Mouse (Mus musculus): ENCODE measurements around the gene Pea15a. TPM values are rescaled to one million over a fixed set of nuclear protein-coding genes. Genes with fewer than 3 reads are reported as not detected.

The Pea15a gene
- polyA plus RNA-seq, 1 experiment from 2014 or later, result 350 TPM

DNA sequence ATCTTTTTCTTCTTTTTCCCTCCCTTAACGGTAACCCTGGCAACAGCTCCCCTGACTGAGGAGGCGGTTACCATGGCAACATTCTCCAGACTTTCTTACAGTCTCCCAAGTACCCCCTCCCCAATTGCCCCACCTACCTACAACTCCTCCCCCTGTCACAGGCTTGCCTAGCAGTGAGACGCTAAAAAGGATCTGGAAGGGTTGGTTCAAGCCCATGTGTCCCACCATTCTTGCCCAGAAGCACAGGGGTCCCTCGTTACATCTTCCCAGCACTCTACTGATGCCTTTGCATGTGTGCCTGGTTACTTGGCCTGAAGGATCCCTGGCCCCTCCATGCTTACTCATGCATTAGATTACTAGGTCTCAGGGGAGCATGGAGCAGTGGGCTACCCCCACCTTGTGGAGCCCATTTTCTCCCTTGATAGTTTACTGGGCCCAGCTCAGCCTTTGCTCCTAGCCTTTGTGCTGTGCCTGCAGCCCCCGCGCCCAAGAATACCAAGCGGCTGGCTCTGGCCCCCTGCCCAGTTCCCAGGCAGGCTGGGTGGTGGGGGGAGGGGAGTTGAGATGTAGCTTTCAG is 5.6 kb downstream of the Pea15a start:
- Histone ChIP-seq H3K36me3 (ENCODE audit: control insufficient read depth, insufficient read depth, low read length) (peaks cover 42% of the 10 kb centered on the region), H3K9me3 (ENCODE audit: control insufficient read depth, low read length) (no peaks in the 10 kb centered on the region), H3K9ac (replicated peaks; ENCODE audit: low read depth, low read length) (no peak overlapping the region; the same call in 1 of the 2 replicates), H3K27me3 (ENCODE audit: control insufficient read depth, insufficient read depth, low read length) (no peaks in the 10 kb centered on the region), H3K4me2 (ENCODE audit: low read depth, low read length) (peak overlapping the region; percentile 34; the same call in 1 of the 2 replicates), H3K4me1 (ENCODE audit: control insufficient read depth, insufficient read depth, low read length) (peaks cover 57% of the 10 kb centered on the region), H3K27ac (ENCODE audit: low read depth, low read length) (peak overlapping the region; percentile 86), H3K4me3 (ENCODE audit: low read depth, low read length) (no peak overlapping the region)
- 19% methylated on average over 7 of the region's 7 CpGs for WGBS
- ATAC-seq (ENCODE audit: low read depth), result peak; percentile 64

DNA sequence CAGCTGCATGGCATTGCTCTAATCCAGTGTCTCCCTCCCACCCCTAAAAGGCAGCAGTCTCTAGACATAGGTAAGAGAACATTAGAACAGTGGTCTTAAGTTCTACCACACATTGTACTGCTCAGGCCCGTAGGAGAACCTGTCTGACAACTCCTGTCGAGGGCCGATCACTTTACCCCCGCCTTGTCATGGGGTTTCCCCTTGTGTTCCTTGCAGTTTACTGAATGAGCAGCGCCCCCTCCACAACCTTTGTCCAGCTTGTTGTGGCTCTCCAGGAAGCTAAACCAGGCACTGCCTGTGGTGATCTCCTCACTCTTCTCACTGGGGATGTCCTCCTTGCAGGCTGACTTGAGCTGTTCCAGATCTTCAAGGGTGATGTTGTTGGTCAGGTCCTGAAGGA is 6.4 kb downstream of the Pea15a start:
- WGBS, result 84% methylated on average over 5 of the region's 5 CpGs
- no peak for ATAC-seq (ENCODE audit: low read depth)
- H3K27me3 ChIP-seq (ENCODE audit: control insufficient read depth, insufficient read depth, low read length), result no peaks in the 10 kb centered on the region
- peaks cover 49% of the 10 kb centered on the region for H3K36me3 ChIP-seq (ENCODE audit: control insufficient read depth, insufficient read depth, low read length)
- H3K4me3 ChIP-seq (ENCODE audit: low read depth, low read length), result no peak overlapping the region
- peak overlapping the region; percentile 6; the same call in 1 of the 2 replicates for H3K4me2 ChIP-seq (ENCODE audit: low read depth, low read length)
- peak overlapping the region; percentile 86 for H3K27ac ChIP-seq (ENCODE audit: low read depth, low read length)
- H3K9ac ChIP-seq (replicated peaks; ENCODE audit: low read depth, low read length), result no peak overlapping the region
- H3K4me1 ChIP-seq (ENCODE audit: control insufficient read depth, insufficient read depth, low read length), result peaks cover 49% of the 10 kb centered on the region
- no peaks in the 10 kb centered on the region for H3K9me3 ChIP-seq (ENCODE audit: control insufficient read depth, low read length)

DNA sequence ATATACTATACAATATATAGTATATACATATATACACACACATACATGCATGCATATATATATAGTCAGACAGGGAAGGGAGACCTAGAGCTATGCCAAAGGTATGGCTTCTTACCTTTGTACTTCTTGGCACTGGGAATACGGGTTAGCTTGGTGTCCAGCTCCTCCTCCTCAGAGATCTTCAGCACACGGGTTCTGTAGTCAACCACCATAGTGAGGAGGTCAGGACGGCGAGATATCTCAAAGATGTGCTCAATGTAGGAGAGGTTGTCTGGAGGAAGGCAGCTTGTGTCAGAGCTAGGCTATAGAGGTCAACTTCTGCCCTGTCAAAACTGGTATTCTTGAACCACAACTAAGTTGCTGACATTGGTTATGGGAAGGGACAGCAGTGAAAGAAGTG is 7.6 kb downstream of the Pea15a start:
- Histone ChIP-seq H3K4me2 (ENCODE audit: low read depth, low read length) (no peak overlapping the region), H3K36me3 (ENCODE audit: control insufficient read depth, insufficient read depth, low read length) (peaks cover 61% of the 10 kb centered on the region), H3K9ac (replicated peaks; ENCODE audit: low read depth, low read length) (no peak overlapping the region), H3K4me3 (ENCODE audit: low read depth, low read length) (no peak overlapping the region), H3K9me3 (ENCODE audit: control insufficient read depth, low read length) (no peaks in the 10 kb centered on the region), H3K27me3 (ENCODE audit: control insufficient read depth, insufficient read depth, low read length) (no peaks in the 10 kb centered on the region), H3K27ac (ENCODE audit: low read depth, low read length) (no peak overlapping the region), H3K4me1 (ENCODE audit: control insufficient read depth, insufficient read depth, low read length) (peaks cover 38% of the 10 kb centered on the region)
- WGBS, result 94% methylated on average over 4 of the region's 4 CpGs
- no peak for ATAC-seq (ENCODE audit: low read depth)

DNA sequence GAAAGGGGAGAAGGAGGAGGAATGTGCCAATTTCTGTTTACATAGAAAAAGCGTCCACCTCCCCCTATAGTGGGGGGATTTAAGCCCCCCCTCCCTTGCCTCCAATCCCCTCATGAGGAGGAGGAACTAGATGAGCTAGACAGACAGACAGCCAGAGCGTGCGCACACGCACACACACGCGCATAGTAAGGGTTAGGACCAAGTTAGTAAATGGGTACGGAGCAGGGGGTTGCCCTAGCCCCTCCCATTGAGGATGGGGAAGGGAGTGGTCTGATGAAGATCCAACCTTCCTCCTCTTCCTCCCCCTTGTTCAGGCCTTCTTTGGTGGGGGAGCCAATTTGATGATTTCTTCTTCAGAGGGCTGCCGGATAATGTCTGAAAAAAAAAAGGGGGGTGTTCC is 8.3 kb downstream of the Pea15a start:
- Histone ChIP-seq H3K9me3 (ENCODE audit: control insufficient read depth, low read length) (no peaks in the 10 kb centered on the region), H3K4me2 (ENCODE audit: low read depth, low read length) (no peak overlapping the region), H3K27ac (ENCODE audit: low read depth, low read length) (no peak overlapping the region), H3K4me3 (ENCODE audit: low read depth, low read length) (no peak overlapping the region), H3K27me3 (ENCODE audit: control insufficient read depth, insufficient read depth, low read length) (no peaks in the 10 kb centered on the region), H3K9ac (replicated peaks; ENCODE audit: low read depth, low read length) (no peak overlapping the region), H3K4me1 (ENCODE audit: control insufficient read depth, insufficient read depth, low read length) (peaks cover 31% of the 10 kb centered on the region), H3K36me3 (ENCODE audit: control insufficient read depth, insufficient read depth, low read length) (peaks cover 65% of the 10 kb centered on the region)
- 91% methylated on average over 8 of the region's 8 CpGs for WGBS
- no peak for ATAC-seq (ENCODE audit: low read depth)

DNA sequence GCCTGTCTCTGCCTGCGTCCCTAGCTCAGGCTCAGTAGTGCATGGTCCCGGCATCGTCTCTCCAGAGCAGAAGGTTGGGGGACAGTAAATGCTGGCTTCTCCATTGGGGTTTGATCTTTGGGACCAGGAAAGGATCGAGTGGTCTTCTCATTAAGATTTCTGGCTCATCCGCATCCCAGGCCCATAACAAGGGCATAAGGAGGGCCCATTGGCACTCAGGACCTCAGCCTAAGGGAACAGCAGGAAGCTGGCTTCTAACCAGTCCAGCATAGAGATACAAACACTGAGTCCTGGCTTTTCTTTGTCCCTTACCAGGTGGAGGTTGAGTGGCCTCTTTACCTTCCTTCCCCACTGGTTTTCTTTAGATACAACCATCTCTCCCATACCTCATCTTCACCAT is 8.8 kb downstream of the Pea15a start:
- Histone ChIP-seq H3K4me1 (ENCODE audit: control insufficient read depth, insufficient read depth, low read length) (peaks cover 27% of the 10 kb centered on the region), H3K36me3 (ENCODE audit: control insufficient read depth, insufficient read depth, low read length) (peaks cover 65% of the 10 kb centered on the region), H3K27ac (ENCODE audit: low read depth, low read length) (no peak overlapping the region), H3K27me3 (ENCODE audit: control insufficient read depth, insufficient read depth, low read length) (no peaks in the 10 kb centered on the region), H3K4me2 (ENCODE audit: low read depth, low read length) (no peak overlapping the region), H3K9ac (replicated peaks; ENCODE audit: low read depth, low read length) (no peak overlapping the region), H3K4me3 (ENCODE audit: low read depth, low read length) (no peak overlapping the region), H3K9me3 (ENCODE audit: control insufficient read depth, low read length) (no peaks in the 10 kb centered on the region)
- ATAC-seq (ENCODE audit: low read depth), result no peak
- 84% methylated on average over 5 of the region's 5 CpGs for WGBS

DNA sequence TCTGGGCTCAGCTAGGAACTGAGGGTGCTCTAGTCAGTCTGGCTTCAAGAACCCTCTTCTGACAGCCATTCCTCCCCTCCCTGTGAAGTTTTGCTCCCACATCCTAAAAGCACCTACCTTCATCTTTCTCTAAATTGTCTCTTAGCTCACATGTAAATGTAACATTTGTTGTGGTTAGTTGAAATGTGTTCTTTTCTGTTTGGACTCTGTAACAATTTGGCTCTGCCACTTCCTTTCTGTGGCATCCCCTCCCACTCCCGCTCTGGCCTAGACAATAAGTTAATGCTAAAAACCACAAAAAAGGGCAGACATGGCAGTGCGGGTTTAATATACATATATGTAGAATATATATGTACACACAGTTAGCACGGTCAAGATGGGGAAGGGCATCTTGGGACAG is 9.5 kb downstream of the Pea15a start:
- Histone ChIP-seq H3K27me3 (ENCODE audit: control insufficient read depth, insufficient read depth, low read length) (no peaks in the 10 kb centered on the region), H3K9ac (replicated peaks; ENCODE audit: low read depth, low read length) (no peak overlapping the region), H3K27ac (ENCODE audit: low read depth, low read length) (no peak overlapping the region), H3K9me3 (ENCODE audit: control insufficient read depth, low read length) (no peaks in the 10 kb centered on the region), H3K4me2 (ENCODE audit: low read depth, low read length) (no peak overlapping the region), H3K4me3 (ENCODE audit: low read depth, low read length) (no peak overlapping the region), H3K36me3 (ENCODE audit: control insufficient read depth, insufficient read depth, low read length) (peaks cover 68% of the 10 kb centered on the region), H3K4me1 (ENCODE audit: control insufficient read depth, insufficient read depth, low read length) (peaks cover 20% of the 10 kb centered on the region)
- ATAC-seq (ENCODE audit: low read depth), result no peak
- 92% methylated on average over 3 of the region's 3 CpGs for WGBS

DNA sequence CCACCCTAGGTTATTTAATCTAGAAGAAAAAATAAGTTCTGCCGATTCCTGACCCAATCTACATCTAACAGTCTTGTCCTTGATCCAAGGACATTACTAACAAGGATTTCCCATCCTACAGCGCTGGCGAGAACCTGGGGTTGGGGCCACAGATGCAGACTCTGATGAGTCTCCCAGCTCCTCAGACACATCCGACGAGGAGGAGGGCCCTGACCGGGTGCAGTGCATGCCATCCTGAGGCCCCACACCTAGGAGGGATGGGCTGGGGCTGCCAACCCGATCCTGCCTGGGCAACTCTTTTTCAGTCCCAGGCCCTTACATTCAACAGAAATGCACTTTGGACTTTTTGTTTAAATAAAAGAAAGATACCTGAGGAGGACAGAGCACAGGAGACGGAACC is 12.2 kb downstream of the Pea15a start:
- Histone ChIP-seq H3K4me2 (ENCODE audit: low read depth, low read length) (no peak overlapping the region), H3K9me3 (ENCODE audit: control insufficient read depth, low read length) (no peaks in the 10 kb centered on the region), H3K36me3 (ENCODE audit: control insufficient read depth, insufficient read depth, low read length) (peaks cover 68% of the 10 kb centered on the region), H3K27ac (ENCODE audit: low read depth, low read length) (no peak overlapping the region), H3K27me3 (ENCODE audit: control insufficient read depth, insufficient read depth, low read length) (no peaks in the 10 kb centered on the region), H3K4me3 (ENCODE audit: low read depth, low read length) (no peak overlapping the region), H3K4me1 (ENCODE audit: control insufficient read depth, insufficient read depth, low read length) (no peaks in the 10 kb centered on the region), H3K9ac (replicated peaks; ENCODE audit: low read depth, low read length) (no peak overlapping the region)
- WGBS, result 87% methylated on average over 8 of the region's 8 CpGs
- ATAC-seq (ENCODE audit: low read depth), result no peak

DNA sequence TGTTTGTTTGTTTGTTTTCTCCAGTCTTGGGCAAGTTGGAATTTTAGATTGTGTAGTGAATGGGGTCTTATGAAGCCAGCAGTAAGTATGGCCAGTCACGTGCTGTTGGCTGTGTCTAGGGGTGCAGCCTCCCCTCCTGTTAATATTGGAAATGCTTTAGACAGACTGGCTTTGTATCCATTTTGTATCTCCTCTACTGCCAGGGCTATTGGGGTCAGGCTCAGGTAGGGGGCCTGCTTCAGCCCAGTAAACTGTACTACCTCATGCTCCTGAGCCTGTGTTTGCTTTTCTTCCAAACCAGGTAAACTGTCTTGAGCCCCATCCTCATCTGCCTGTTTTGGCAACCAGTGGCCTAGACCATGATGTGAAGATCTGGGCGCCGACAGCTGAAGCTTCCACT is 14.4 kb downstream of the Pea15a start:
- no peaks in the 10 kb centered on the region for H3K4me1 ChIP-seq (ENCODE audit: control insufficient read depth, insufficient read depth, low read length)
- peaks cover 63% of the 10 kb centered on the region for H3K36me3 ChIP-seq (ENCODE audit: control insufficient read depth, insufficient read depth, low read length)
- H3K27me3 ChIP-seq (ENCODE audit: control insufficient read depth, insufficient read depth, low read length), result no peaks in the 10 kb centered on the region
- H3K27ac ChIP-seq (ENCODE audit: low read depth, low read length), result no peak overlapping the region
- 99% methylated on average over 3 of the region's 3 CpGs for WGBS
- H3K4me2 ChIP-seq (ENCODE audit: low read depth, low read length), result no peak overlapping the region
- no peak overlapping the region for H3K4me3 ChIP-seq (ENCODE audit: low read depth, low read length)
- ATAC-seq (ENCODE audit: low read depth), result no peak
- no peaks in the 10 kb centered on the region for H3K9me3 ChIP-seq (ENCODE audit: control insufficient read depth, low read length)
- H3K9ac ChIP-seq (replicated peaks; ENCODE audit: low read depth, low read length), result no peak overlapping the region

DNA sequence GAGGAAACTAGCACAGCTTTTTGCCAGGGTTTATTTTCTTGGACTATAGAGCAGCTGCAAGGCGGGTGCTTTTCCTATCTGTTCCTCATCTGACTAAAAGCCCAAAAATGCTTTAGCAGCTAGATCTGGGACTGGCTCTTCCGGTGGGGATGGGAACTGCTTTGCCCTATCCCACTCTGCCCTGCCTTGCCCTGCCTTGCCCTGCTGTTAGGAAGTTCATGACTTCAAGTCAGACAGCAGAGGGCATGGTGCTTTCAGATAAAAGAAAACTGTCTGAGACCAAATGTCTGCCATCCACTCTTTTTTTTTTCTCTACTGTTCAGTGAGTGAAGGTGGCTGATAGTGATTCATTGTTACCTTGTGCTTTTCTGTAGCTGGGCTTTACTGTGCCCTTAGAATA is 15.0 kb downstream of the Pea15a start:
- no peak overlapping the region for H3K9ac ChIP-seq (replicated peaks; ENCODE audit: low read depth, low read length)
- H3K36me3 ChIP-seq (ENCODE audit: control insufficient read depth, insufficient read depth, low read length), result peaks cover 63% of the 10 kb centered on the region
- H3K4me1 ChIP-seq (ENCODE audit: control insufficient read depth, insufficient read depth, low read length), result no peaks in the 10 kb centered on the region
- WGBS, result 85% methylated on average over 2 of the region's 2 CpGs
- ATAC-seq (ENCODE audit: low read depth), result no peak
- no peaks in the 10 kb centered on the region for H3K9me3 ChIP-seq (ENCODE audit: control insufficient read depth, low read length)
- H3K27me3 ChIP-seq (ENCODE audit: control insufficient read depth, insufficient read depth, low read length), result no peaks in the 10 kb centered on the region
- H3K4me2 ChIP-seq (ENCODE audit: low read depth, low read length), result no peak overlapping the region
- H3K4me3 ChIP-seq (ENCODE audit: low read depth, low read length), result no peak overlapping the region
- H3K27ac ChIP-seq (ENCODE audit: low read depth, low read length), result no peak overlapping the region

Measured in neural tube, embryonic 14.5 days (tissue).